Mouse (Mus musculus) heart, embryonic 11.5 days (tissue): ENCODE measurements at regions not wholly inside any gene's neighbourhood (a gene's known extent, or its start where the extent isn't known, plus 50 kb on each side); places are given as distances from the start of the nearest gene placed in this dataset.

Experiments
- ATAC-seq: fragments of 200-750 bp; cut with Nextera tagmentation; replicated peaks from 2 replicates; pipeline ENCODE4 v1.8.0; 2017; ENCODE audit warnings: moderate library complexity; ENCODE audit not compliant: insufficient number of reproducible peaks, low FRiP score, low TSS enrichment
- H3K27ac ChIP-seq: fragments of 300-500 bp; sonication (generic); 2 replicates; pipeline ENCODE4 v1.5.1; 2014; ENCODE audit warnings: mild to moderate bottlenecking, low read depth, low read length
- H3K27me3 ChIP-seq: fragments of 300-500 bp; sonication (generic); 2 replicates; pipeline ENCODE4 v1.6.1; 2014; ENCODE audit warnings: mild to moderate bottlenecking, low read length, mixed read lengths; ENCODE audit not compliant: control insufficient read depth, insufficient read depth
- H3K36me3 ChIP-seq: fragments of 300-500 bp; sonication (generic); 2 replicates; pipeline ENCODE4 v1.6.1; 2014; ENCODE audit warnings: mild to moderate bottlenecking, low read length, moderate library complexity, mixed read lengths; ENCODE audit not compliant: control insufficient read depth, insufficient read depth
- H3K4me1 ChIP-seq: fragments of 300-500 bp; sonication (generic); 2 replicates; pipeline ENCODE4 v1.6.1; 2014; ENCODE audit warnings: low read length; ENCODE audit not compliant: control insufficient read depth, insufficient read depth
- H3K4me2 ChIP-seq: fragments of 300-500 bp; sonication (generic); 2 replicates; pipeline ENCODE4 v1.6.1; 2014; ENCODE audit warnings: mild to moderate bottlenecking, moderate library complexity
- H3K4me3 ChIP-seq: fragments of 300-500 bp; sonication (generic); 2 replicates; pipeline ENCODE4 v1.5.1; 2014; ENCODE audit warnings: low read depth, low read length
- H3K9ac ChIP-seq: fragments of 300-500 bp; sonication (generic); 2 replicates; pipeline ENCODE4 v1.6.1; 2014; ENCODE audit warnings: mild to moderate bottlenecking, low read depth, low read length, moderate library complexity
- H3K9me3 ChIP-seq: fragments of 300-500 bp; sonication (generic); replicated peaks from 2 replicates; pipeline ENCODE4 v1.6.1; 2016; ENCODE audit warnings: low read length; ENCODE audit not compliant: control insufficient read depth
- WGBS: fragments of 180-500 bp; shearing (Covaris S2); extraction: QIAGEN DNeasy Blood & Tissue Kit; methylation state at CpG from one replicate; pipeline ENCODE4 v1.1.7; 2014; ENCODE audit not compliant: insufficient replicate concordance; 5-methylcytosine and 5-hydroxymethylcytosine counted together

- H3K27me3 ChIP-seq = no peaks in the 10 kb centered on the region
- H3K27ac ChIP-seq = no peak overlapping the region
- H3K9me3 ChIP-seq = no peaks in the 10 kb centered on the region
- no peak overlapping the region for H3K4me3 ChIP-seq
- H3K4me2 ChIP-seq = no peak overlapping the region
- no peaks in the 10 kb centered on the region for H3K4me1 ChIP-seq
- H3K36me3 ChIP-seq = no peaks in the 10 kb centered on the region
- ATAC-seq = no peak
- 78% methylated on average over 4 of the region's 4 CpGs for WGBS
- H3K9ac ChIP-seq = no peak overlapping the region
Observed at GRCm38 (mm10) chr19:14701116-14701515, 103.3 kb upstream of the Tle4 start.

- 85% methylated on average over 10 of the region's 10 CpGs for WGBS
- no peaks in the 10 kb centered on the region for H3K27me3 ChIP-seq
- H3K4me1 ChIP-seq = no peaks in the 10 kb centered on the region
- H3K36me3 ChIP-seq = no peaks in the 10 kb centered on the region
- no peak for ATAC-seq
- no peak overlapping the region for H3K4me3 ChIP-seq
- H3K9ac ChIP-seq = no peak overlapping the region
- H3K4me2 ChIP-seq = no peak overlapping the region
- no peak overlapping the region for H3K27ac ChIP-seq
- no peaks in the 10 kb centered on the region for H3K9me3 ChIP-seq
Observed at GRCm38 (mm10) chr19:14695369-14695768, 97.5 kb upstream of the Tle4 start.

GRCm38 (mm10) chr19:14692183-14692582 is 94.3 kb upstream of the Tle4 start:
- Histone ChIP-seq H3K4me1 (no peaks in the 10 kb centered on the region), H3K9me3 (no peaks in the 10 kb centered on the region), H3K4me3 (no peak overlapping the region), H3K9ac (no peak overlapping the region), H3K27me3 (no peaks in the 10 kb centered on the region), H3K36me3 (no peaks in the 10 kb centered on the region), H3K4me2 (no peak overlapping the region), H3K27ac (no peak overlapping the region)
- no peak for ATAC-seq

GRCm38 (mm10) chr19:14685628-14686027 is 87.8 kb upstream of the Tle4 start:
- ATAC-seq = no peak
- H3K9ac ChIP-seq = no peak overlapping the region

GRCm38 (mm10) chr19:14684669-14685068 is 86.8 kb upstream of the Tle4 start:
- Histone ChIP-seq H3K27ac (no peak overlapping the region), H3K9ac (no peak overlapping the region), H3K36me3 (no peaks in the 10 kb centered on the region), H3K9me3 (no peaks in the 10 kb centered on the region), H3K4me3 (no peak overlapping the region), H3K27me3 (no peaks in the 10 kb centered on the region), H3K4me1 (no peaks in the 10 kb centered on the region), H3K4me2 (no peak overlapping the region)
- no peak for ATAC-seq
- WGBS = 74% methylated on average over 3 of the region's 3 CpGs

More at GRCm38 (mm10) chr19:14685628-14686027, 87.8 kb upstream of the Tle4 start:
- WGBS = 75% methylated on average over 1 of the region's 1 CpGs
- Histone ChIP-seq H3K27ac (no peak overlapping the region), H3K27me3 (no peaks in the 10 kb centered on the region), H3K4me2 (no peak overlapping the region), H3K4me1 (no peaks in the 10 kb centered on the region), H3K36me3 (no peaks in the 10 kb centered on the region), H3K4me3 (no peak overlapping the region), H3K9me3 (no peaks in the 10 kb centered on the region)

GRCm38 (mm10) chr19:14681306-14681705 is 83.5 kb upstream of the Tle4 start:
- 79% methylated on average over 11 of the region's 11 CpGs for WGBS
- H3K9me3 ChIP-seq = no peaks in the 10 kb centered on the region
- no peaks in the 10 kb centered on the region for H3K27me3 ChIP-seq
- no peak overlapping the region for H3K4me2 ChIP-seq
- H3K36me3 ChIP-seq = no peaks in the 10 kb centered on the region
- no peaks in the 10 kb centered on the region for H3K4me1 ChIP-seq
- H3K27ac ChIP-seq = no peak overlapping the region
- H3K9ac ChIP-seq = no peak overlapping the region
- ATAC-seq = no peak
- H3K4me3 ChIP-seq = no peak overlapping the region

- H3K9me3 ChIP-seq = no peaks in the 10 kb centered on the region
- ATAC-seq = no peak
- 87% methylated on average over 2 of the region's 2 CpGs for WGBS
Observed at GRCm38 (mm10) chr19:14679776-14680175, 81.9 kb upstream of the Tle4 start.

GRCm38 (mm10) chr19:14678584-14678983 is 80.7 kb upstream of the Tle4 start:
- Histone ChIP-seq H3K9me3 (no peaks in the 10 kb centered on the region), H3K27me3 (no peaks in the 10 kb centered on the region), H3K4me3 (no peak overlapping the region), H3K27ac (no peak overlapping the region), H3K36me3 (no peaks in the 10 kb centered on the region), H3K4me1 (no peaks in the 10 kb centered on the region), H3K4me2 (no peak overlapping the region), H3K9ac (no peak overlapping the region)
- no peak for ATAC-seq
- WGBS = 83% methylated on average over 4 of the region's 4 CpGs

More at GRCm38 (mm10) chr19:14679776-14680175, 81.9 kb upstream of the Tle4 start:
- no peak overlapping the region for H3K27ac ChIP-seq
- no peaks in the 10 kb centered on the region for H3K27me3 ChIP-seq
- no peaks in the 10 kb centered on the region for H3K4me1 ChIP-seq
- H3K36me3 ChIP-seq = no peaks in the 10 kb centered on the region
- H3K9ac ChIP-seq = no peak overlapping the region
- no peak overlapping the region for H3K4me3 ChIP-seq
- H3K4me2 ChIP-seq = no peak overlapping the region

- no peaks in the 10 kb centered on the region for H3K36me3 ChIP-seq
Observed at GRCm38 (mm10) chr19:14676929-14677328, 79.1 kb upstream of the Tle4 start.

More at GRCm38 (mm10) chr19:14676929-14677328, 79.1 kb upstream of the Tle4 start:
- Histone ChIP-seq H3K4me2 (no peak overlapping the region), H3K9ac (no peak overlapping the region), H3K4me3 (no peak overlapping the region), H3K9me3 (no peaks in the 10 kb centered on the region), H3K27ac (no peak overlapping the region), H3K4me1 (no peaks in the 10 kb centered on the region), H3K27me3 (no peaks in the 10 kb centered on the region)
- WGBS = 70% methylated on average over 2 of the region's 2 CpGs
- no peak for ATAC-seq
